8 mouse cellular contexts compared by ENCODE assay signal in the genomic region with DNA sequence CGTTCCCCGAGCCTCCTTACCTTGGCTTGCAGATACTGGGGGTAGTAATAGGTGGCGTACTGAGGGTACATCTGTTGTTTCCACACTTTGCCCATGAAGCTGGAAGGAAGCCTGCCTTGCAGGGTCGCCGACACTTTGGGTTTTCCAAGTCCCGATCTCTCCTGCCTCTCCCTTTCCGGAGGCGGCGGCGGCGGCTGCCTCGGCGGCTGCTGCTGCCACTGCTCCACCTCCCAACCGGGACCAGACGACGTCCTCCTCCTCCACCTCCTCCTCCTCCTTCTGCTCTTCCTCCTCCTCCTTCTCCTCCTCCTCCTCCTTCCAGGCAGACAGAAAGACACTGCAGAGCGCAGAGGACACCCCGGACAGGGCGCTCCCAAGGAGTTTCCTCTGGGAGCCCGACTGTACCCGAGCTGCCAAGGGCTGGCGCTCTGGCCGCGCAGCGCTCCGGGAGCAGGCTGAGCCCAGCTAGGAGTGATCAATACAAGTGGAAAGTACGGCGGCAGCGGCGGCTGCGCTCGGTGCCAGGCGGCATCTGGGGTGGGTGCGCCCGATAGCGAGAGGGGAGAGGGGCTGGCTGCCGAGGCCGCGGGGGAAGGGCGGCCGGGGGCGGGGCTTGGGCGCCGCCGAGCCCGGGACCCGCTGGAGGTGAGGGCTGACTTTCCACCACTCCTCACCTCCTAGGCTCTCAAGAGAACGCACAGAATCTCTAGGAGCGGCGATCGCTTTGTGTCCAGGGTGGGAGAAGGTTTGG. TPM values are rescaled to one million over a fixed set of nuclear protein-coding genes. Genes with fewer than 3 reads are reported as not detected.
A peak's percentile ranks its signal among the peaks of the same experiment; 100 is the strongest.
DNase-seq lines count a peak whose midpoint lies in the region; ATAC-seq and TF ChIP-seq lines count a peak whose summit lies in the region.

A gene (minus strand): TSS at position 522 of the 751 bp plus-strand sequence.

- 0 out of 4 replicates have a peak, but pooled peaks cover 0 to 2% of the 10 kb centered on the region in 2 experiments for H3K4me1 ChIP-seq in ES-E14 (ENCODE audit: control insufficient read depth in 2 of 2, insufficient read depth in 2 of 2, low read length in 2 of 2, poor library complexity in 1 of 2)
- no peaks in the 10 kb centered on the region for H3K4me1 ChIP-seq in cerebellum, adult 2 months (ENCODE audit: control insufficient read depth, insufficient read depth, low read length)
- no peaks in the 10 kb centered on the region for H3K4me1 ChIP-seq in liver, postnatal 0 days (ENCODE audit: insufficient read depth)
- H3K4me1 ChIP-seq in neural tube, embryonic 14.5 days (ENCODE audit: control insufficient read depth, insufficient read depth, low read length): 0 out of 2 replicates have a peak, but pooled peaks cover 10% of the 10 kb centered on the region

- DNase-seq in ES-E14 (ENCODE audit: low read depth, low spot score): peak; percentile 50
- DNase-seq in cerebellum, adult 2 months: peak; percentile 55 to 57
- DNase-seq in forelimb bud, embryonic 11.5 days (ENCODE audit: low read depth, low spot score): peak; percentile 72
- DNase-seq in heart, postnatal 36 days: peak; percentile 78 to 87
- peak; percentile 21 to 53 for DNase-seq in layer of hippocampus, adult 18-20 months (ENCODE audit: low spot score in 2 of 2)
- DNase-seq in liver, postnatal 0 days: peak; percentile 70
- peak; percentile 11 to 33 for DNase-seq in thymus, postnatal 10 days (ENCODE audit: low spot score in 2 of 2)

- intact Hi-C loops in heart, postnatal 36 days (cut with DNase I): loop anchor here (2.0 kb wide), 4 partner anchors 40 to 438 kb away; no protein-coding TSS in a partner anchor

- H3K9ac ChIP-seq in ES-E14 (ENCODE audit: insufficient read depth, low read depth, low read length, poor library complexity, severe bottlenecking): peak within 1 kb of the TSS; percentile 69
- H3K9ac ChIP-seq in liver, postnatal 0 days (replicated peaks): peak within 1 kb of the TSS; percentile 77
- peak within 1 kb of the TSS; percentile 84 for H3K9ac ChIP-seq in neural tube, embryonic 14.5 days (replicated peaks; ENCODE audit: low read depth, low read length)

- TF ChIP-seq POLR2A in cerebellum, adult 2 months (IDR thresholded peaks at IDR 0.05; ENCODE audit: borderline replicate concordance, insufficient read depth, low read length): no peak

- no peak within 1 kb of the TSS for H3K27ac ChIP-seq in ES-E14 (ENCODE audit: insufficient read depth, low read depth, low read length, poor library complexity, severe bottlenecking)
- no peak within 1 kb of the TSS; the same call in 1 of the 2 replicates for H3K27ac ChIP-seq in cerebellum, adult 2 months (ENCODE audit: insufficient read depth, low read length)
- H3K27ac ChIP-seq in liver, postnatal 0 days (ENCODE audit: low read depth): peak within 1 kb of the TSS; percentile 97
- H3K27ac ChIP-seq in neural tube, embryonic 14.5 days (ENCODE audit: low read depth, low read length): peak within 1 kb of the TSS; percentile 81

- no peak for TF ChIP-seq EP300 in liver, postnatal 0 days (IDR thresholded peaks at IDR 0.05; ENCODE audit: low read depth)

- no peak for TF ChIP-seq CTCF in cerebellum, adult 2 months (IDR thresholded peaks at IDR 0.05; ENCODE audit: borderline replicate concordance, insufficient read depth, low read depth, low read length)
- TF ChIP-seq CTCF in liver, postnatal 0 days (IDR thresholded peaks at IDR 0.05; ENCODE audit: low read depth): no peak

- no peaks in the 10 kb centered on the region for H3K9me3 ChIP-seq in ES-E14 (ENCODE audit: control insufficient read depth, insufficient read depth, low read depth, low read length)
- no peaks in the 10 kb centered on the region for H3K9me3 ChIP-seq in liver, postnatal 0 days (ENCODE audit: low read length)
- no peaks in the 10 kb centered on the region for H3K9me3 ChIP-seq in neural tube, embryonic 14.5 days (ENCODE audit: control insufficient read depth, low read length)

- H3K4me2 ChIP-seq in liver, postnatal 0 days (ENCODE audit: low read depth, low read length): peak within 1 kb of the TSS; percentile 77
- peak within 1 kb of the TSS; percentile 74 for H3K4me2 ChIP-seq in neural tube, embryonic 14.5 days (ENCODE audit: low read depth, low read length)

- in situ Hi-C loops in ES-E14 (cut with MboI; ENCODE audit: low sequenced_read_pairs in 2 of 2, unreplicated experiment in 2 of 2): no loop called here

- H3K27me3 ChIP-seq in cerebellum, adult 2 months (ENCODE audit: control insufficient read depth, insufficient read depth, low read length): no peaks in the 10 kb centered on the region
- peaks cover 11% of the 10 kb centered on the region; the same call in 1 of the 2 replicates for H3K27me3 ChIP-seq in liver, postnatal 0 days (ENCODE audit: insufficient read depth, low read length)
- no peaks in the 10 kb centered on the region for H3K27me3 ChIP-seq in neural tube, embryonic 14.5 days (ENCODE audit: control insufficient read depth, insufficient read depth, low read length)

- peak within 1 kb of the TSS; percentile 81 to 87 for H3K4me3 ChIP-seq in ES-E14 (ENCODE audit: insufficient read depth in 1 of 2, low read depth in 1 of 2, low read length in 2 of 2, poor library complexity in 1 of 2, severe bottlenecking in 1 of 2)
- H3K4me3 ChIP-seq in cerebellum, adult 2 months (replicated peaks; ENCODE audit: insufficient read depth, low read depth, low read length): peak within 1 kb of the TSS; percentile 85
- H3K4me3 ChIP-seq in liver, postnatal 0 days (ENCODE audit: low read depth, low read length): peak within 1 kb of the TSS; percentile 75
- peak within 1 kb of the TSS; percentile 76 for H3K4me3 ChIP-seq in neural tube, embryonic 14.5 days (ENCODE audit: low read depth, low read length)

- ATAC-seq in liver, postnatal 0 days: peak; percentile 66
- ATAC-seq in neural tube, embryonic 14.5 days (ENCODE audit: low read depth): peak; percentile 90

- H3K36me3 ChIP-seq in ES-E14 (ENCODE audit: control insufficient read depth, insufficient read depth, low read length, poor library complexity, severe bottlenecking): no peaks in the 10 kb centered on the region
- no peaks in the 10 kb centered on the region for H3K36me3 ChIP-seq in liver, postnatal 0 days (replicated peaks; ENCODE audit: insufficient read depth, low read length)
- H3K36me3 ChIP-seq in neural tube, embryonic 14.5 days (ENCODE audit: control insufficient read depth, insufficient read depth, low read length): no peaks in the 10 kb centered on the region

- under 1% methylated on average over 50 of the region's 51 CpGs for WGBS in cerebellum, adult 2 months
- under 1% methylated on average over 42 of the region's 51 CpGs for WGBS in liver, postnatal 0 days (ENCODE audit: insufficient replicate concordance)
- WGBS in neural tube, embryonic 14.5 days: under 1% methylated on average over 51 of the region's 51 CpGs

TF ChIP-seq in ES-E14, 5 proteins besides CTCF, POLR2A, EP300 and RAD21:
- TF ChIP-seq ZC3H11A (IDR thresholded peaks at IDR 0.05; ENCODE audit: borderline replicate concordance, low read depth, low read length) (no peak), MAFK (IDR thresholded peaks at IDR 0.05; ENCODE audit: insufficient read depth, low read depth, low read length) (no peak), HCFC1 (IDR thresholded peaks at IDR 0.05; ENCODE audit: borderline replicate concordance, insufficient read depth, low read length) (no peak), ZNF384 (IDR thresholded peaks at IDR 0.05; ENCODE audit: low read depth, low read length) (no peak), CHD2 (IDR thresholded peaks at IDR 0.05; ENCODE audit: low read depth, low read length) (no peak)

RNA-seq across cellular contexts. Expression of the gene that starts here (rescaled TPM):
- total RNA-seq in ES-E14 (2012; rRNA removed): 38.3 and 45.6 TPM in 2 replicates
- polyA plus RNA-seq in cerebellum, adult 2 months (2012; rRNA removed): 23.5 and 25.5 TPM in 2 replicates
- total RNA-seq in heart, postnatal 36 days (2021): 10 to 100 TPM; 43.2 to 46.4 TPM
- 10 to 100 TPM; 11.7 to 12.8 TPM for total RNA-seq in layer of hippocampus, adult 18-20 months (2021)
- 36.5 and 38.5 TPM in 2 replicates for polyA plus RNA-seq in liver, postnatal 0 days (2015; fragmentation: Nextera tagmentation; extraction: Ambion mirVana)
- polyA plus RNA-seq in neural tube, embryonic 14.5 days (2014; fragmentation: Nextera tagmentation; extraction: Ambion mirVana): 55.6 and 67.5 TPM in 2 replicates

Comparison
In these comparisons a context has a peak if more than half of its experiments do, and no peak if none do; other contexts are left out.
1. DNase-seq: peak in every context shown above with its lines; median percentile 82 in heart, postnatal 36 days; 72 in forelimb bud, embryonic 11.5 days; 70 in liver, postnatal 0 days; 56 in cerebellum, adult 2 months; 50 in ES-E14; 37 in layer of hippocampus, adult 18-20 months; 22 in thymus, postnatal 10 days.
2. H3K27ac ChIP-seq: peak in liver, postnatal 0 days (single experiment) and neural tube, embryonic 14.5 days (single experiment); none in ES-E14 (single experiment) and cerebellum, adult 2 months (single experiment).
3. Peak in every context shown above with its lines, with median percentiles within 50 percentile points of each other: H3K4me3 ChIP-seq and H3K9ac ChIP-seq.